Mouse (Mus musculus): ENCODE results near the gene Izumo2. TPM values are rescaled to one million over a fixed set of nuclear protein-coding genes. Genes with fewer than 3 reads are reported as not detected.
"Not testable (repeated sequence)": the region's sequence is repeated elsewhere in the genome, so short reads cannot be mapped to it uniquely, and the experiment has no call there.

Izumo2 gene
- polyA plus RNA-seq, 1 experiment from 2014 or later = not detected

DNA sequence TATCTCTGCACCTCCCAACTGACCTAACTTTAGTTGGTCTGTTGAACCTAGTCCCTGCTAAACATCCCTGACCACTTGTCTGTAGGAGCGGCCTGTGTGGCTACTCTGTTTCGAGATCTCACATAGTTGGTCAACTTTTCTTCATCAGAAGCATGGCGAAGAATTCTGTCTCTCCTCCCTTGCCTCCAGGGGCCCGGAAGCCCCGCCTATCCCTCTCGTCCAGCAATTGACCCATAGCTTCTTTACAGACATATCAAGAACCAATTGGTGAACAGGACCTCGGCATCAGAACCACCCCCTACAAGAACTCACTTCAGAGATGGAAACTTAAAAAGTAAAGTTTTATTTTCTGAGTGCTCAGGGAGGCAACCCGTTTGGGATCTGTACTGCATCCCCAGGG is 5.6 kb upstream of the Izumo2 start:
- Histone ChIP-seq H3K27me3 (no peaks in the 10 kb centered on the region), H3K27ac (no peak overlapping the region), H3K9ac (no peak overlapping the region), H3K4me1 (peaks cover under 1% of the 10 kb centered on the region; the same call in 1 of the 2 replicates), H3K4me3 (no peak overlapping the region), H3K36me3 (no peaks in the 10 kb centered on the region), H3K9me3 (no peaks in the 10 kb centered on the region), H3K4me2 (replicated peaks) (no peak overlapping the region)
- 76% methylated on average over 8 of the region's 8 CpGs for WGBS
- no peak for ATAC-seq (ENCODE audit: low FRiP score, low read depth)

GRCm38 (mm10) chr7:44704363-44704762 is 4.2 kb upstream of the Izumo2 start:
- Histone ChIP-seq H3K36me3 (no peaks in the 10 kb centered on the region), H3K4me2 (replicated peaks) (no peak overlapping the region), H3K4me1 (no peaks in the 10 kb centered on the region), H3K4me3 (no peak overlapping the region), H3K9ac (no peak overlapping the region), H3K27me3 (no peaks in the 10 kb centered on the region), H3K9me3 (no peaks in the 10 kb centered on the region), H3K27ac (no peak overlapping the region)
- ATAC-seq (ENCODE audit: low FRiP score, low read depth) = no peak
- WGBS = 61% methylated on average over 3 of the region's 3 CpGs

- no peak overlapping the region for H3K27ac ChIP-seq
- H3K4me3 ChIP-seq = no peak overlapping the region
- ATAC-seq (ENCODE audit: low FRiP score, low read depth) = no peak
- WGBS = 92% methylated on average over 4 of the region's 4 CpGs
- no peaks in the 10 kb centered on the region for H3K36me3 ChIP-seq
- H3K4me1 ChIP-seq = no peaks in the 10 kb centered on the region
- H3K27me3 ChIP-seq = no peaks in the 10 kb centered on the region
- no peak overlapping the region for H3K4me2 ChIP-seq (replicated peaks)
- no peaks in the 10 kb centered on the region for H3K9me3 ChIP-seq
- H3K9ac ChIP-seq = no peak overlapping the region
These were observed 3.5 kb upstream of the Izumo2 start for GRCm38 (mm10) chr7:44705086-44705485.

DNA sequence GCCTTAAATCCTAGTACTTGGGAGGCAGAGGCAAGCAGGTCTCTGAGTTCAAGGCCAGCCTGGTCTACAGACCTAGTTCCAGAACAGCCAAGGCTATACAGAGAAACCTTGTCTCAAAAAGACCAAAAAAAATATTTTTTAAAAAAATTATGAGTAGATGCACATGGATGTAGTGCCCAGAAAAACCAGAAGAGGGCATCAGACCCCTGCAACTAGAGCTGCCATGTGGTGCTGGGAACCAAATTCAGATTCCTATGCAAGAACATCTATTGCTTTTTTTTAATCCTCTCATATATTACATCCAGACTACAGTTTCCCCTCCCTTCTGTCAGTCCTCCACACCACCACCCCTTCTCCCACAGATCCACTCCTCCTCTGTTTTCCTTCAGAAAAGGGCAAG is 2.2 kb upstream of the Izumo2 start:
- H3K9me3 ChIP-seq = no peaks in the 10 kb centered on the region
- no peaks in the 10 kb centered on the region for H3K27me3 ChIP-seq
- ATAC-seq (ENCODE audit: low FRiP score, low read depth) = no peak
- H3K4me2 ChIP-seq (replicated peaks) = no peak overlapping the region
- no peak overlapping the region for H3K4me3 ChIP-seq
- H3K9ac ChIP-seq = no peak overlapping the region
- H3K27ac ChIP-seq = no peak overlapping the region
- no peaks in the 10 kb centered on the region for H3K4me1 ChIP-seq
- H3K36me3 ChIP-seq = no peaks in the 10 kb centered on the region

- no peaks in the 10 kb centered on the region for H3K27me3 ChIP-seq
- WGBS = 93% methylated on average over 5 of the region's 5 CpGs
- no peak overlapping the region for H3K27ac ChIP-seq
- H3K4me1 ChIP-seq = no peaks in the 10 kb centered on the region
- no peak overlapping the region for H3K9ac ChIP-seq
- H3K4me3 ChIP-seq = no peak overlapping the region
- no peaks in the 10 kb centered on the region for H3K9me3 ChIP-seq
- H3K36me3 ChIP-seq = no peaks in the 10 kb centered on the region
- no peak overlapping the region for H3K4me2 ChIP-seq (replicated peaks)
- ATAC-seq (ENCODE audit: low FRiP score, low read depth) = no peak
These were observed 1.3 kb upstream of the Izumo2 start for GRCm38 (mm10) chr7:44707169-44707675.

GRCm38 (mm10) chr7:44708093-44708492 is 449 bp upstream of the Izumo2 start:
- H3K36me3 ChIP-seq; ATAC-seq (ENCODE audit: low FRiP score, low read depth); H3K9ac ChIP-seq; H3K4me1 ChIP-seq; H3K4me2 ChIP-seq (replicated peaks); H3K9me3 ChIP-seq; H3K27me3 ChIP-seq; H3K4me3 ChIP-seq; H3K27ac ChIP-seq: not testable (repeated sequence)
- 84% methylated on average over 6 of the region's 6 CpGs for WGBS

DNA sequence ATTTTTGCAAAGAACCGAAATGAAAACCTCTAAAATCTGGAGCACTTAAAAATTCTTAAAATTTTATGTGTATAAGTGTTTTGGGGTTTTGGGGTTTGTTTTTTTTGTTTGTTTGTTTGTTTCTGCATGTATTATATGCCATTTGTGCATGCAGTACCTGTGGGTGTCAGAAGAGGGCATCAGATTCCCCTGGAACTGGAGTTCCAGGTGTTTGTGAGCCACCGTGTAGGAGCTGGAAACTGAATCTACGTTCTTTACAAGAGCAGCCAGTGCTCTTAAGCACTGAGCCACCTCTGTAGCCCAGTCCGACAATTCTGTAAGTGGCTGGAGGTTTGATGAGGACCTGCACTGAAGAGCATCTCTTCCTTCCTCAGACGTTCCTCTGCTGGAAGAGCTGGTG is 1.3 kb downstream of the Izumo2 start:
- no peaks in the 10 kb centered on the region for H3K4me1 ChIP-seq
- H3K9me3 ChIP-seq = no peaks in the 10 kb centered on the region
- no peak overlapping the region for H3K9ac ChIP-seq
- no peak overlapping the region for H3K4me3 ChIP-seq
- WGBS = 82% methylated on average over 5 of the region's 5 CpGs
- no peak overlapping the region for H3K27ac ChIP-seq
- H3K36me3 ChIP-seq = no peaks in the 10 kb centered on the region
- H3K27me3 ChIP-seq = no peaks in the 10 kb centered on the region
- no peak for ATAC-seq (ENCODE audit: low FRiP score, low read depth)
- H3K4me2 ChIP-seq (replicated peaks) = no peak overlapping the region

DNA sequence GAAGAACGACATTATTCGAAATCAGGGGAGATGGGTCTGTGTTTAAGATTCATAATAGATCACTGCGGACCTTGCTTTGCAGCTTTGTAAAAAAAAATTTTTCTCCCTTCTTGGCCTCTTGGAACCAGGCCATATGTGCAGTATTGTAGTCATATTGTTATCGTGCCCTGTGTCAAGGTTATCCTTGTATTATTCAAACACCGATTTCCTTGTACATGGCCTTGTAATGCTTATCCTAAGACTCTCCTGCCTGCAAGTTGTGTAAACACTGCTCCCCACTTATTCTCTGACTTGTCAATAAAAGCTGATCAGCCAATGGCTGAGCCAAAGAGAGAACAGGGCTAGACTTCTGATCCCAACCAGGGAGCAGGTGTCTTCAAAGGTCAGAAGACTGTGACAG is 13.5 kb downstream of the Izumo2 start:
- no peaks in the 10 kb centered on the region for H3K9me3 ChIP-seq
- no peaks in the 10 kb centered on the region for H3K36me3 ChIP-seq
- no peaks in the 10 kb centered on the region for H3K4me1 ChIP-seq
- H3K27me3 ChIP-seq = no peaks in the 10 kb centered on the region
- H3K4me3 ChIP-seq = no peak overlapping the region
- H3K9ac ChIP-seq = no peak overlapping the region
- no peak overlapping the region for H3K27ac ChIP-seq
- no peak for ATAC-seq (ENCODE audit: low FRiP score, low read depth)
- no peak overlapping the region for H3K4me2 ChIP-seq (replicated peaks)
- 90% methylated on average over 5 of the region's 5 CpGs for WGBS

GRCm38 (mm10) chr7:44724316-44724715 is 15.8 kb downstream of the Izumo2 start:
- Histone ChIP-seq H3K27me3 (no peaks in the 10 kb centered on the region), H3K9ac (no peak overlapping the region), H3K9me3 (no peaks in the 10 kb centered on the region), H3K4me3 (no peak overlapping the region), H3K4me2 (replicated peaks) (no peak overlapping the region), H3K27ac (no peak overlapping the region), H3K36me3 (no peaks in the 10 kb centered on the region), H3K4me1 (no peaks in the 10 kb centered on the region)
- no peak for ATAC-seq (ENCODE audit: low FRiP score, low read depth)
- WGBS = 27% methylated on average over 7 of the region's 7 CpGs

- WGBS = 67% methylated on average over 6 of the region's 6 CpGs
- Histone ChIP-seq H3K9me3 (no peaks in the 10 kb centered on the region), H3K4me3 (no peak overlapping the region), H3K27ac (no peak overlapping the region), H3K36me3 (no peaks in the 10 kb centered on the region), H3K9ac (no peak overlapping the region), H3K27me3 (no peaks in the 10 kb centered on the region), H3K4me2 (replicated peaks) (no peak overlapping the region), H3K4me1 (no peaks in the 10 kb centered on the region)
- ATAC-seq (ENCODE audit: low FRiP score, low read depth) = no peak
These were observed 17.8 kb downstream of the Izumo2 start for GRCm38 (mm10) chr7:44726343-44726742.

GRCm38 (mm10) chr7:44727151-44727550 is 18.6 kb downstream of the Izumo2 start:
- H3K4me2 ChIP-seq (replicated peaks) = no peak overlapping the region
- no peak for ATAC-seq (ENCODE audit: low FRiP score, low read depth)
- H3K9ac ChIP-seq = no peak overlapping the region
- H3K36me3 ChIP-seq = peaks cover 2% of the 10 kb centered on the region; the same call in 1 of the 2 replicates
- WGBS = 60% methylated on average over 5 of the region's 5 CpGs
- no peak overlapping the region for H3K4me3 ChIP-seq
- H3K4me1 ChIP-seq = no peaks in the 10 kb centered on the region
- H3K27ac ChIP-seq = no peak overlapping the region
- no peaks in the 10 kb centered on the region for H3K27me3 ChIP-seq
- H3K9me3 ChIP-seq = no peaks in the 10 kb centered on the region

GRCm38 (mm10) chr7:44728082-44728975 is 19.8 kb downstream of the Izumo2 start:
- no peak overlapping the region for H3K4me2 ChIP-seq (replicated peaks)
- 85% methylated on average over 11 of the region's 11 CpGs for WGBS
- H3K36me3 ChIP-seq = peaks cover 14% of the 10 kb centered on the region
- no peaks in the 10 kb centered on the region for H3K27me3 ChIP-seq
- H3K9ac ChIP-seq = no peak overlapping the region
- H3K27ac ChIP-seq = no peak overlapping the region
- no peak overlapping the region for H3K4me3 ChIP-seq
- ATAC-seq (ENCODE audit: low FRiP score, low read depth) = no peak
- no peaks in the 10 kb centered on the region for H3K9me3 ChIP-seq
- H3K4me1 ChIP-seq = no peaks in the 10 kb centered on the region

DNA sequence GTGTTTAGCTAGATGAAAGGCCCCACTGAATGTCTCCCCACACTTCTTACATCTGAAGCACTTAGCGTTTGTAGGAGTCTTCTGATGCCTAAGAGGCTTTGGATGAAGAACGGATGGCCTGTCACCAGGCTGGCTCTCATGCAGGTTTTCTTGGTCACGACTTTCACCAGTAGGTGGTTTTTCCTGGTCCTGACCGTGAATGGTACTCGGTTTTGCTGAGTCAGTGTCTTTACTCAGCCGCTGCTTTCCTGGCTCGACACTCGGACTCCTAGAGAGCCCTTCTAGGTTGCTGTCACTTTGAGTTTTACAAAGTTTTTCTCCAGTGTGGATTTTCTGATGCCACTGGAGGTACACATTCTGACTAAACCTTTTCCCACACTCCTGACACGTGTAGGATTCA is 25.2 kb downstream of the Izumo2 start:
- H3K36me3 ChIP-seq = peaks cover 27% of the 10 kb centered on the region
- no peaks in the 10 kb centered on the region for H3K27me3 ChIP-seq
- H3K4me2 ChIP-seq (replicated peaks) = no peak overlapping the region
- 84% methylated on average over 9 of the region's 9 CpGs for WGBS
- no peak overlapping the region for H3K27ac ChIP-seq
- H3K9ac ChIP-seq = no peak overlapping the region
- no peaks in the 10 kb centered on the region for H3K9me3 ChIP-seq
- ATAC-seq (ENCODE audit: low FRiP score, low read depth) = no peak
- H3K4me3 ChIP-seq = no peak overlapping the region
- no peaks in the 10 kb centered on the region for H3K4me1 ChIP-seq

Data from limb, embryonic 13.5 days (tissue).